Mouse (Mus musculus): ENCODE measurements around the gene Chmp5. TPM values are rescaled to one million over a fixed set of nuclear protein-coding genes. Genes with fewer than 3 reads are reported as not detected.

Chmp5 gene
- polyA plus RNA-seq, 2 experiments = 24.5 to 42.7 TPM

GRCm38 (mm10) chr4:40919785-40920184 lies 28.4 kb upstream of the Chmp5 start, which contains the start of gene Spink4:
TSS of gene Spink4 (plus strand) at chr4:40920052.
- ATAC-seq (ENCODE audit: insufficient read depth) = peak; percentile 69
- DNase-seq (ENCODE audit: low read depth in 3 of 3, low spot score in 3 of 3) = no peak
- Histone ChIP-seq H3K9me3 (ENCODE audit: control insufficient read depth, low read length) (no peaks in the 10 kb centered on the region), H3K9ac (replicated peaks) (no peak within 1 kb of the TSS), H3K27me3 (ENCODE audit: control insufficient read depth, insufficient read depth, low read length) (no peaks in the 10 kb centered on the region), H3K36me3 (replicated peaks; ENCODE audit: control insufficient read depth, insufficient read depth, low read depth) (no peaks in the 10 kb centered on the region), H3K4me2 (ENCODE audit: low read depth) (no peak within 1 kb of the TSS), H3K4me1 (replicated peaks; ENCODE audit: control insufficient read depth in 2 of 2, insufficient read depth in 2 of 2, low read length in 1 of 2) (peaks cover 6 to 9% of the 10 kb centered on the region in 2 experiments), H3K27ac (no peak within 1 kb of the TSS), H3K4me3 (ENCODE audit: insufficient read depth in 1 of 2, low read depth in 2 of 2, low read length in 2 of 2) (no peak within 1 kb of the TSS)
- 5% methylated on average over 3 of the region's 3 CpGs for WGBS (ENCODE audit: insufficient replicate concordance)
- TF ChIP-seq EP300 (IDR thresholded peaks at IDR 0.05; ENCODE audit: low read depth) (peak; percentile 48; the same call in 1 of the 2 replicates), CTCF (IDR thresholded peaks at IDR 0.05; ENCODE audit: low read depth) (no peak)

GRCm38 (mm10) chr4:40920576-40920975 lies 27.6 kb upstream of the Chmp5 start:
- Histone ChIP-seq H3K27me3 (ENCODE audit: control insufficient read depth, insufficient read depth, low read length) (no peaks in the 10 kb centered on the region), H3K4me2 (ENCODE audit: low read depth) (no peak overlapping the region), H3K4me1 (replicated peaks; ENCODE audit: control insufficient read depth in 2 of 2, insufficient read depth in 2 of 2, low read length in 1 of 2) (peaks cover 6 to 9% of the 10 kb centered on the region in 2 experiments), H3K9ac (replicated peaks) (no peak overlapping the region), H3K27ac (no peak overlapping the region), H3K9me3 (ENCODE audit: control insufficient read depth, low read length) (no peaks in the 10 kb centered on the region), H3K4me3 (ENCODE audit: insufficient read depth in 1 of 2, low read depth in 2 of 2, low read length in 2 of 2) (no peak overlapping the region), H3K36me3 (replicated peaks; ENCODE audit: control insufficient read depth, insufficient read depth, low read depth) (no peaks in the 10 kb centered on the region)
- DNase-seq (ENCODE audit: low read depth in 3 of 3, low spot score in 3 of 3) = no peak
- TF ChIP-seq CTCF (IDR thresholded peaks at IDR 0.05; ENCODE audit: low read depth) = no peak
- WGBS (ENCODE audit: insufficient replicate concordance) = 58% methylated on average over 2 of the region's 2 CpGs
- ATAC-seq (ENCODE audit: insufficient read depth) = no peak

DNA sequence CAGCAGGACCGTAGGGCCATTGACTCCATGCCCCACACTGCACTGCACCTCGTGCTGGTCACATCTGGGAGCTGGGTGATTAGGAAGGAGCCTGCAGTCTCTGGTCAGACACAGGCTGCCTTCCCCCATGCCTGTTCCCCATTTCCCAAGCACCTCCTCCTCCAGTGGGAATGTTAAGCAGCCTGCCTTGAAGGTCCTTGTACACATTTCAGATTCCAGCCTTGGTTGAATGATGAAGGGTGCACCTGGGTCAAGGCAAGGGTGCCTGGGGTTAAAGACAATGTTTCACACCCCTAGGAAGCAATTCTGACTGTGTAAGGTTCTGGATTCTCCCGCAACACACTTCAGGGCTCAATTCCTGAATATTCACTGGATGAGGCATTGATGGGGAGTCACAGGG lies 26.9 kb upstream of the Chmp5 start:
- WGBS (ENCODE audit: insufficient replicate concordance) = 51% methylated on average over 3 of the region's 3 CpGs
- H3K27ac ChIP-seq = no peak overlapping the region

DNA sequence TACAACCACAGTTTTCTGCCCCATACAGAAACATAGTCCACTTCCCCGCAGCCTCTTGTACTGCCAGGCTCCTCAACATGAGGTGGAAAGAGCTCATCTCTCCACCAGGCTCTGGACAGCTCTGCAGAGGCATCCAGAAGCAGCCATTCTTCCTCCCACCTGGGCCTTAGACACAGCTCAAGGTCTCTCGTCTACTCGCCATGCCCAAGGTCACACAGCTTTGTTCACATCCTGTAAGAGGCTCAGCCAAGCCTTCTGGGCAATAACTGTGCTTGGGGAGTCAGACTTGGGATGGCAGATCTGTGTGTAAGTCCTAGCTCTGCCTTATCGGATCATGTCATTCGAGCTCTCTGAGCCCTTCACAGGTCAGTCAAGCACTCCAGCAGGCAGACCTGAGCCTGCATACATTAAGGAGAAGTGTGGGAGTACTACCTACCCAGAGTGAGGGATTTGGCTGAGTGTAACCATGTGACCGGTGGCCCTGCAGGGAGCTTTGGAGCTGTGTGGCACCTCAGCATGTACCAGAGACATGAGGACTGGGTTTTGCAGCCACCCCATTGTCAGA lies 25.0 kb upstream of the Chmp5 start:
- Histone ChIP-seq H3K9me3 (ENCODE audit: control insufficient read depth, low read length) (no peaks in the 10 kb centered on the region), H3K4me2 (ENCODE audit: low read depth) (no peak overlapping the region), H3K27ac (no peak overlapping the region), H3K36me3 (replicated peaks; ENCODE audit: control insufficient read depth, insufficient read depth, low read depth) (no peaks in the 10 kb centered on the region), H3K4me1 (replicated peaks; ENCODE audit: control insufficient read depth in 2 of 2, insufficient read depth in 2 of 2, low read length in 1 of 2) (peaks cover 6 to 9% of the 10 kb centered on the region in 2 experiments), H3K4me3 (ENCODE audit: insufficient read depth in 1 of 2, low read depth in 2 of 2, low read length in 2 of 2) (no peak overlapping the region), H3K9ac (replicated peaks) (no peak overlapping the region), H3K27me3 (ENCODE audit: control insufficient read depth, insufficient read depth, low read length) (no peaks in the 10 kb centered on the region)
- 70% methylated on average over 6 of the region's 6 CpGs for WGBS (ENCODE audit: insufficient replicate concordance)
- ATAC-seq (ENCODE audit: insufficient read depth) = no peak
- no peak for DNase-seq (ENCODE audit: low read depth in 3 of 3, low spot score in 3 of 3)
- no peak for TF ChIP-seq EP300 (IDR thresholded peaks at IDR 0.05; ENCODE audit: low read depth)
- TF ChIP-seq CTCF (IDR thresholded peaks at IDR 0.05; ENCODE audit: low read depth) = no peak

More for the DNA sequence above, 26.9 kb upstream of the Chmp5 start:
- Histone ChIP-seq H3K9me3 (ENCODE audit: control insufficient read depth, low read length) (no peaks in the 10 kb centered on the region), H3K27me3 (ENCODE audit: control insufficient read depth, insufficient read depth, low read length) (no peaks in the 10 kb centered on the region), H3K4me1 (replicated peaks; ENCODE audit: control insufficient read depth in 2 of 2, insufficient read depth in 2 of 2, low read length in 1 of 2) (peaks cover 6 to 9% of the 10 kb centered on the region in 2 experiments), H3K4me2 (ENCODE audit: low read depth) (no peak overlapping the region), H3K4me3 (ENCODE audit: insufficient read depth in 1 of 2, low read depth in 2 of 2, low read length in 2 of 2) (no peak overlapping the region), H3K36me3 (replicated peaks; ENCODE audit: control insufficient read depth, insufficient read depth, low read depth) (no peaks in the 10 kb centered on the region), H3K9ac (replicated peaks) (no peak overlapping the region)
- ATAC-seq (ENCODE audit: insufficient read depth) (no peak), DNase-seq (ENCODE audit: low read depth in 3 of 3, low spot score in 3 of 3) (no peak)
- TF ChIP-seq CTCF (IDR thresholded peaks at IDR 0.05; ENCODE audit: low read depth) (no peak), EP300 (IDR thresholded peaks at IDR 0.05; ENCODE audit: low read depth) (no peak)

GRCm38 (mm10) chr4:40925568-40925967 lies 22.6 kb upstream of the Chmp5 start:
- DNase-seq (ENCODE audit: low read depth in 3 of 3, low spot score in 3 of 3) (no peak), ATAC-seq (ENCODE audit: insufficient read depth) (no peak)
- Histone ChIP-seq H3K27ac (no peak overlapping the region), H3K4me3 (ENCODE audit: insufficient read depth in 1 of 2, low read depth in 2 of 2, low read length in 2 of 2) (no peak overlapping the region), H3K27me3 (ENCODE audit: control insufficient read depth, insufficient read depth, low read length) (no peaks in the 10 kb centered on the region), H3K9ac (replicated peaks) (no peak overlapping the region), H3K4me1 (replicated peaks; ENCODE audit: control insufficient read depth in 2 of 2, insufficient read depth in 2 of 2, low read length in 1 of 2) (no peaks in the 10 kb centered on the region), H3K36me3 (replicated peaks; ENCODE audit: control insufficient read depth, insufficient read depth, low read depth) (no peaks in the 10 kb centered on the region), H3K4me2 (ENCODE audit: low read depth) (no peak overlapping the region), H3K9me3 (ENCODE audit: control insufficient read depth, low read length) (no peaks in the 10 kb centered on the region)
- TF ChIP-seq EP300 (IDR thresholded peaks at IDR 0.05; ENCODE audit: low read depth) = no peak
- TF ChIP-seq CTCF (IDR thresholded peaks at IDR 0.05; ENCODE audit: low read depth) = no peak
- WGBS (ENCODE audit: insufficient replicate concordance) = 60% methylated on average over 3 of the region's 3 CpGs
